Mouse (Mus musculus): ENCODE measurements at regions not wholly inside any gene's neighbourhood (a gene's known extent, or its start where the extent isn't known, plus 50 kb on each side); places are given as distances from the start of the nearest gene placed in this dataset.
"Not testable (repeated sequence)": the region's sequence is repeated elsewhere in the genome, so short reads cannot be mapped to it uniquely, and the experiment has no call there.

GRCm38 (mm10) chr9:33629731-33630473 is 855.8 kb upstream of the Kirrel3 start:
- H3K4me2 ChIP-seq (replicated peaks): no peak overlapping the region
- H3K9ac ChIP-seq (replicated peaks): no peak overlapping the region
- H3K4me3 ChIP-seq (replicated peaks): no peak overlapping the region
- H3K4me1 ChIP-seq (replicated peaks): no peaks in the 10 kb centered on the region
- H3K9me3 ChIP-seq: no peaks in the 10 kb centered on the region
- no peaks in the 10 kb centered on the region for H3K36me3 ChIP-seq
- no peaks in the 10 kb centered on the region for H3K27me3 ChIP-seq
- H3K27ac ChIP-seq: no peak overlapping the region
- peak; percentile 45; the same call in 1 of the 2 replicates for ATAC-seq
- WGBS: 60% methylated on average over 6 of the region's 6 CpGs

DNA sequence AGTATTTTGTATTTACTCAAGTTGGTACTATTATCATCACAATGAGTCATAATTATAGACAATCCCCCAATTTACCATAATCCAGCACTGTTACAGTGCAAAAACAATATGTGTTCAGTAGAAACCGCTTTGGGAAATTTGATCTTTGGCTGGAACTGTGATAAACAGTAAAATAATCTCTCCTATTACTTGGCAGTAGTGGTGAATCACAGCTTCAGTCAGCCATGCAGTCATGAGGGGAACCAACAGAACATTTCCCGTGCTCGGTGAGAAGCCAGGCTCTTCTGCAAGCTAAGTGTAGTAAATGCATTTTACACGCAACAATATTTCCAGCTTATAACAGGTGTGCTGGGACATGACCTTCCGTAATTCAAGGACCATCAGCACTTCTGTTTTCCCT is 822.7 kb upstream of the Kirrel3 start:
- Histone ChIP-seq H3K4me3 (replicated peaks) (no peak overlapping the region), H3K9me3 (no peaks in the 10 kb centered on the region), H3K27ac (no peak overlapping the region), H3K36me3 (no peaks in the 10 kb centered on the region), H3K27me3 (no peaks in the 10 kb centered on the region), H3K4me2 (replicated peaks) (no peak overlapping the region), H3K4me1 (replicated peaks) (no peaks in the 10 kb centered on the region), H3K9ac (replicated peaks) (no peak overlapping the region)
- 94% methylated on average over 5 of the region's 5 CpGs for WGBS
- no peak for ATAC-seq

DNA sequence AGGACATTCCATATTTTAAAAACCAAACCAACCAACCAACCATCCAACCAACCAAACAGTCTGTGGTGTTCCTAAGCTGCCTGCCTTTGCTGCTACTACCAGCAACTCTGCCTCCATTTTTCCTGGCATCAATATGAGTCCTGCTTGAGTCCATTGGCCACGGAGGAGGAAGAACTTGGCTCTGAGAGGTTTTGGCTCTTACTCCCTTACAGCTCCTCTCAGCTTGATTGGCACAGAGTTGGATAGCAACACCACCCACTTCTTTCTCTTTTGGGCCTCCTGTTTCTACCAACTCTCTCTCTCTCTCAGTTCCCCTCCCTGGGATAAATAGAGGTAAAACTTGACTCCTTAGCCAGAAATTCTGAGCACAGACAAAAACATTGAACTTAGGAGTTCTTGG is 804.6 kb upstream of the Kirrel3 start:
- Histone ChIP-seq H3K27ac (no peak overlapping the region), H3K9ac (replicated peaks) (no peak overlapping the region), H3K9me3 (no peaks in the 10 kb centered on the region), H3K4me3 (replicated peaks) (no peak overlapping the region), H3K4me1 (replicated peaks) (no peaks in the 10 kb centered on the region), H3K36me3 (no peaks in the 10 kb centered on the region), H3K4me2 (replicated peaks) (no peak overlapping the region), H3K27me3 (no peaks in the 10 kb centered on the region)
- WGBS: 85% methylated on average over 1 of the region's 1 CpGs
- no peak for ATAC-seq

DNA sequence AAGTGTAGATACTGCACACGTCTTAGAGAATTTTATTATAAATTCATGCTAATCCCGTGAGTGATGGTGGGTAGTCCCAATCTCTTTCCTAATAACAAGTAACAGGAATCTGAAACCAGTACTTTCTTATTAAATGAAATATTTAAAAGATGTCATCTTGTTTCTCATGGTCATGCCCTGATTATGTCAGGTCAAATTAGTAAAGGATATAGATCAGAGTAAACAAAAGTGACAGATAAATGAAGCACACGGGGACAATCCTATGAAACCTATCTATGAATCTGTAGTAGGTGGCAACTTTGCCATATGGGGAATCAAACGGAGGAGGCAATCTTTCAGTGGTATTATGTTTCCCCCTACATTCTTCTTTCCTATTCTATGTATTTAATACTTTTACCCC is 794.0 kb upstream of the Kirrel3 start:
- ATAC-seq: no peak
- H3K9me3 ChIP-seq: no peaks in the 10 kb centered on the region
- H3K4me1 ChIP-seq (replicated peaks): no peaks in the 10 kb centered on the region
- H3K27ac ChIP-seq: no peak overlapping the region
- H3K36me3 ChIP-seq: no peaks in the 10 kb centered on the region
- H3K4me3 ChIP-seq (replicated peaks): no peak overlapping the region
- no peaks in the 10 kb centered on the region for H3K27me3 ChIP-seq
- no peak overlapping the region for H3K9ac ChIP-seq (replicated peaks)
- 74% methylated on average over 4 of the region's 4 CpGs for WGBS
- H3K4me2 ChIP-seq (replicated peaks): no peak overlapping the region

DNA sequence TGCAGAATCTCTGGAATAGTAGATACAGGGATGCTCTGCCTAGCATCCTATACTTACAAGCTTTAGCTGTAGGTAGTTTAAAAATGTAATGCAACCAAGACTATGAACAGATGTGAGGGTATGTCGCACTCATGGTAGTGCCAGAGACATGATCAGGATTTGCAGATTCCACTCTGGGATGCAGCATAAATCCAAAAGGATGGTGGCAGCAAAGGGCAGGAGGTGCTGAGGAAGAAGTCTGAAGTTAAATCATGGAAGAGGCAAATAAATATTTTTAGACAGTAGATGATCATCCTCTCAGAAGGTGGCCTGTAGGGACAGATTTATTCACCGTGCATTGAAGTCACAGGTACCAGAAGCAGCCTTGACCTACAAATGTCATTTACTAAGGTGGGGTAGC is 768.1 kb upstream of the Kirrel3 start:
- Histone ChIP-seq H3K36me3 (no peaks in the 10 kb centered on the region), H3K4me3 (replicated peaks) (no peak overlapping the region), H3K27me3 (no peaks in the 10 kb centered on the region), H3K4me1 (replicated peaks) (0 out of 2 replicates have a peak, but pooled peaks cover 3% of the 10 kb centered on the region), H3K27ac (no peak overlapping the region), H3K9ac (replicated peaks) (no peak overlapping the region), H3K4me2 (replicated peaks) (no peak overlapping the region), H3K9me3 (no peaks in the 10 kb centered on the region)
- no peak for ATAC-seq
- WGBS: 98% methylated on average over 2 of the region's 2 CpGs

- ATAC-seq: no peak
- Histone ChIP-seq H3K9ac (replicated peaks) (no peak overlapping the region), H3K9me3 (no peaks in the 10 kb centered on the region), H3K4me2 (replicated peaks) (no peak overlapping the region), H3K27me3 (no peaks in the 10 kb centered on the region), H3K4me3 (replicated peaks) (no peak overlapping the region), H3K27ac (no peak overlapping the region), H3K4me1 (replicated peaks) (0 out of 2 replicates have a peak, but pooled peaks cover 3% of the 10 kb centered on the region), H3K36me3 (no peaks in the 10 kb centered on the region)
- WGBS: 96% methylated on average over 1 of the region's 1 CpGs
Measured at GRCm38 (mm10) chr9:33724811-33725210, 760.9 kb upstream of the Kirrel3 start.

- not testable (repeated sequence) for H3K4me2 ChIP-seq (replicated peaks); H3K4me3 ChIP-seq (replicated peaks); H3K36me3 ChIP-seq; H3K4me1 ChIP-seq (replicated peaks); H3K27me3 ChIP-seq; H3K9ac ChIP-seq (replicated peaks); H3K27ac ChIP-seq; H3K9me3 ChIP-seq; ATAC-seq
- 86% methylated on average over 17 of the region's 37 CpGs for WGBS
Measured at GRCm38 (mm10) chr9:33728058-33728457, 757.6 kb upstream of the Kirrel3 start.

DNA sequence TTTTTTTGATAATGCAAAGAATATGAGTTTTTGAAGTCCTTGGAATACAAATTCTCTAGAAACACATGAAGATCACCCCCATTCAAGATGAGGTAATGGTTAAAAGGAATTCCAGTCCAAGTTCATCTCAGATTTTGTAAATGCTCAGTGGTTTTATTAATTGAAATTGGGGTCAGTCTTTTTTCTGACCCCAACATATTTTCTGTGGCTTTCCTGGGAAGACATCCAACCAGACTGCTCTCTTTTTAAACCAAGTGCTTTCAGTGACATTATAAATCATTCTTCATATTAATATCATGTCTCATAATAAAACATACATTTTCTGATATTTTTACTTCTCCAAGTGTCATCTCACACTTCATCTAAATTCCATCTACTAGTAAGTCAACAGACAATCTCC is 725.0 kb upstream of the Kirrel3 start:
- Histone ChIP-seq H3K4me3 (replicated peaks) (no peak overlapping the region), H3K9me3 (no peaks in the 10 kb centered on the region), H3K4me2 (replicated peaks) (no peak overlapping the region), H3K36me3 (no peaks in the 10 kb centered on the region), H3K27ac (no peak overlapping the region), H3K9ac (replicated peaks) (no peak overlapping the region), H3K4me1 (replicated peaks) (no peaks in the 10 kb centered on the region), H3K27me3 (no peaks in the 10 kb centered on the region)
- no peak for ATAC-seq

- Histone ChIP-seq H3K36me3 (no peaks in the 10 kb centered on the region), H3K4me3 (replicated peaks) (no peak overlapping the region), H3K27me3 (no peaks in the 10 kb centered on the region), H3K9me3 (no peaks in the 10 kb centered on the region), H3K4me1 (replicated peaks) (no peaks in the 10 kb centered on the region), H3K27ac (no peak overlapping the region), H3K4me2 (replicated peaks) (no peak overlapping the region), H3K9ac (replicated peaks) (no peak overlapping the region)
- no peak for ATAC-seq
- WGBS: 87% methylated on average over 2 of the region's 2 CpGs
Measured at GRCm38 (mm10) chr9:33766235-33766634, 719.5 kb upstream of the Kirrel3 start.

GRCm38 (mm10) chr9:33769811-33770210 is 715.9 kb upstream of the Kirrel3 start:
- no peaks in the 10 kb centered on the region for H3K9me3 ChIP-seq
- 89% methylated on average over 2 of the region's 2 CpGs for WGBS
- no peaks in the 10 kb centered on the region for H3K27me3 ChIP-seq
- no peaks in the 10 kb centered on the region for H3K36me3 ChIP-seq
- H3K4me2 ChIP-seq (replicated peaks): no peak overlapping the region
- no peak overlapping the region for H3K9ac ChIP-seq (replicated peaks)
- no peak overlapping the region for H3K27ac ChIP-seq
- no peaks in the 10 kb centered on the region for H3K4me1 ChIP-seq (replicated peaks)
- no peak overlapping the region for H3K4me3 ChIP-seq (replicated peaks)
- no peak for ATAC-seq

- no peaks in the 10 kb centered on the region for H3K36me3 ChIP-seq
- H3K27ac ChIP-seq: no peak overlapping the region
- no peaks in the 10 kb centered on the region for H3K27me3 ChIP-seq
- WGBS: 66% methylated on average over 5 of the region's 5 CpGs
- no peaks in the 10 kb centered on the region for H3K9me3 ChIP-seq
- no peak overlapping the region for H3K9ac ChIP-seq (replicated peaks)
- H3K4me3 ChIP-seq (replicated peaks): no peak overlapping the region
- H3K4me2 ChIP-seq (replicated peaks): no peak overlapping the region
- no peak for ATAC-seq
- H3K4me1 ChIP-seq (replicated peaks): no peaks in the 10 kb centered on the region
Measured at GRCm38 (mm10) chr9:33774178-33774577, 711.5 kb upstream of the Kirrel3 start.

DNA sequence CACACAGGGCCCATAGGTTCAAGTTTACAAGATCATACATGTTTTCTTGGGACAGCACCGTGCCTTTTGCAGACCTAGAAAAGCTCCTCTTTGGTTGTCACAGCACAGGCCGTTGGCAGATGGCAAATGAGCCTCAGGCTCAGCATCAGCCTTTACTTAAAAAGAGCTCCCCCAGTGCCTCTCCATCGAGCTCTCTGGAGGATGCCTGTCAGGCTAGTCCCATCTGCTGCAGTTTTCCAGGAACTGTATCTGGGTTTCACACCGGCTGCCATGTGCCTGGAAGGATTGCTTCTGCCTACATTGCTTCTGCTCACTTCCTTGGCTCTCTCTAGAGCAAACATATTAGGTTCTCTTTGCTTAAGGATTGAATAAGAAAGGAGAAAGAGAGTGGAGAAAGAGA is 695.1 kb upstream of the Kirrel3 start:
- no peak for ATAC-seq
- WGBS: 58% methylated on average over 4 of the region's 4 CpGs
- no peak overlapping the region for H3K27ac ChIP-seq

DNA sequence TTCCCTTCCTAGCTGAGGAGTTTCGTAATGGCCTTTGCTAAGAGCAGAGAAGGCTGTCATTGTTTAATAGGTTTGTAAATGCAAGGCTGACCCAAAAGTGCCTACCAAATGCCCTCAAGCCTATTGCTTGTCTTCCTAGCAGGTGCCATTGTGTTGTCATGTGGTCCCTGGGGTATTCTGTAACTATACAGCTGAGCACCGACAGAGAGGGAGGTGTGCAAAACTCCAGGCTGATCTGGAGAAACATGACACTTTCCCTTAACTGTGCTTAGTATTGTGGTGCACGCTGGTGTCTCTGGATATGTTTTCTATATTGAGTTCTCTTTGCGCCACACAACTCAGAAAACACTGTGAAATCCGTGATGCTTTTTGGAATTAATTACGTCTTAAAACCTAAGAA is 685.4 kb upstream of the Kirrel3 start:
- WGBS: 76% methylated on average over 6 of the region's 6 CpGs
- H3K4me3 ChIP-seq (replicated peaks): no peak overlapping the region

More for the DNA sequence above, 695.1 kb upstream of the Kirrel3 start:
- Histone ChIP-seq H3K9me3 (no peaks in the 10 kb centered on the region), H3K4me2 (replicated peaks) (no peak overlapping the region), H3K4me1 (replicated peaks) (no peaks in the 10 kb centered on the region), H3K36me3 (no peaks in the 10 kb centered on the region), H3K4me3 (replicated peaks) (no peak overlapping the region), H3K27me3 (no peaks in the 10 kb centered on the region), H3K9ac (replicated peaks) (no peak overlapping the region)

More for the DNA sequence above, 685.4 kb upstream of the Kirrel3 start:
- no peak for ATAC-seq
- no peaks in the 10 kb centered on the region for H3K9me3 ChIP-seq
- no peak overlapping the region for H3K4me2 ChIP-seq (replicated peaks)
- H3K9ac ChIP-seq (replicated peaks): no peak overlapping the region
- no peaks in the 10 kb centered on the region for H3K36me3 ChIP-seq
- no peak overlapping the region for H3K27ac ChIP-seq
- no peaks in the 10 kb centered on the region for H3K4me1 ChIP-seq (replicated peaks)
- no peaks in the 10 kb centered on the region for H3K27me3 ChIP-seq
